Mouse (Mus musculus) heart, embryonic 11.5 days (tissue): Measurements from ENCODE around the gene Ms4a1. TPM values are rescaled to one million over a fixed set of nuclear protein-coding genes. Genes with fewer than 3 reads are reported as not detected.
"Not testable (repeated sequence)": the region's sequence is repeated elsewhere in the genome, so short reads cannot be mapped to it uniquely, and the experiment has no call there.

ENCODE experiments used
- ATAC-seq: fragments of 200-750 bp; cut with Nextera tagmentation; replicated peaks from 2 replicates; pipeline ENCODE4 v1.8.0; 2017; ENCODE audit warnings: moderate library complexity; ENCODE audit not compliant: insufficient number of reproducible peaks, low FRiP score, low TSS enrichment
- H3K27ac ChIP-seq: fragments of 300-500 bp; sonication (generic); 2 replicates; pipeline ENCODE4 v1.5.1; 2014; ENCODE audit warnings: mild to moderate bottlenecking, low read depth, low read length
- H3K27me3 ChIP-seq: fragments of 300-500 bp; sonication (generic); 2 replicates; pipeline ENCODE4 v1.6.1; 2014; ENCODE audit warnings: mild to moderate bottlenecking, low read length, mixed read lengths; ENCODE audit not compliant: control insufficient read depth, insufficient read depth
- H3K36me3 ChIP-seq: fragments of 300-500 bp; sonication (generic); 2 replicates; pipeline ENCODE4 v1.6.1; 2014; ENCODE audit warnings: mild to moderate bottlenecking, low read length, moderate library complexity, mixed read lengths; ENCODE audit not compliant: control insufficient read depth, insufficient read depth
- H3K4me1 ChIP-seq: fragments of 300-500 bp; sonication (generic); 2 replicates; pipeline ENCODE4 v1.6.1; 2014; ENCODE audit warnings: low read length; ENCODE audit not compliant: control insufficient read depth, insufficient read depth
- H3K4me2 ChIP-seq: fragments of 300-500 bp; sonication (generic); 2 replicates; pipeline ENCODE4 v1.6.1; 2014; ENCODE audit warnings: mild to moderate bottlenecking, moderate library complexity
- H3K4me3 ChIP-seq: fragments of 300-500 bp; sonication (generic); 2 replicates; pipeline ENCODE4 v1.5.1; 2014; ENCODE audit warnings: low read depth, low read length
- H3K9ac ChIP-seq: fragments of 300-500 bp; sonication (generic); 2 replicates; pipeline ENCODE4 v1.6.1; 2014; ENCODE audit warnings: mild to moderate bottlenecking, low read depth, low read length, moderate library complexity
- H3K9me3 ChIP-seq: fragments of 300-500 bp; sonication (generic); replicated peaks from 2 replicates; pipeline ENCODE4 v1.6.1; 2016; ENCODE audit warnings: low read length; ENCODE audit not compliant: control insufficient read depth
- WGBS: fragments of 180-500 bp; shearing (Covaris S2); extraction: QIAGEN DNeasy Blood & Tissue Kit; methylation state at CpG from one replicate; pipeline ENCODE4 v1.1.7; 2014; ENCODE audit not compliant: insufficient replicate concordance; 5-methylcytosine and 5-hydroxymethylcytosine counted together
- polyA plus RNA-seq: library from polyadenylated mRNA; unstranded; fragments of >200 nt; fragmentation: Nextera tagmentation; extraction: Ambion mirVana; gene quantifications from 2 replicates; pipeline ENCODE4 v1.2.1, GENCODE M21; 2014

Ms4a1 gene
- not detected in 2 replicates for polyA plus RNA-seq

DNA sequence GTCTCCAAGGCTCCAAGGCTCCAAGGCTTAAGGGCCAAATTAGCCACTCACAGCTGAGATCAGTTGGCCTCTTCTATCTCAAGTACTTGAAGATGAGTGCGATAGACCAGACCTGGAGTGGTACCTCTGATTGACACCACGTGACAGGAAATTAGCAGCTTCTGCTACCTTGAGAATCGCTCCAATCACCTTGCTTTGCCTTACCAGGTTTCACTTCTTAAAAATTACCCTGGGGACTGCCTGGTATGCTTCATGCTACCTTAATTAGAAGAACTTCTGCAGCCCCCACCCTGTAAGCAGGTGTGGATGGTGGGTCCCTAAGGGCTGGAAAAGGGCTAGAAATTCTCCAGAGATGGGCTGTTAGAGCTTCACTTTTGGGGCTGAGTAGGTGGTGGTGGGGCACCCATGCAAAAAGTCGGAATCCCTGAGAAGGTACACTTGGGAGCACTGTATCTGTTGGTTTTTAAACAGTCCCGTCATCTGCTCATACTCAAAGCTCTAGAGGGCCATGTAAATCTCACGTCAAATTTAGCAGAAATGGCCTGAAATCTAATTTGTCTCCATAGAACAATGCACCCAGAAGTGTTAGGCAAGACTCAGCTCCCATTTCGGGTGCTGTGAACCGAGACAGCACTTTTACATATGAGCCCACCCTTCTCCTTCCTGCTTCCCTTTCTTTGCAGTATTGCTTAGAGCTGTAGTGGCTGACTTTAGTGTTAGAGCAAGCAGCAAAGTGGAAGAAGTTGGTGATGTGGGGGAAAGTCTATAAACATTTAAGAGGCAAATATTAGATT, at the start of gene Ms4a1:
Gene Ms4a1 (minus strand): TSS at position 190 of the 794 bp plus-strand sequence.
- 73% methylated on average over 8 of the region's 8 CpGs for WGBS

GRCm38 (mm10) chr19:11314354-11314753, 48.3 kb upstream of the Ms4a1 start, which contains the start of gene Ms4a14:
Gene Ms4a14 (minus strand): TSS chr19:11314454.
- H3K4me1 ChIP-seq: no peaks in the 10 kb centered on the region
- no peaks in the 10 kb centered on the region for H3K36me3 ChIP-seq
- no peak within 1 kb of the TSS for H3K9ac ChIP-seq
- no peaks in the 10 kb centered on the region for H3K9me3 ChIP-seq
- H3K4me2 ChIP-seq: no peak within 1 kb of the TSS
- 67% methylated on average over 1 of the region's 1 CpGs for WGBS
- no peak within 1 kb of the TSS for H3K4me3 ChIP-seq
- H3K27ac ChIP-seq: no peak within 1 kb of the TSS
- ATAC-seq: no peak
- no peaks in the 10 kb centered on the region for H3K27me3 ChIP-seq

More for the DNA sequence above, at the start of gene Ms4a1:
- Histone ChIP-seq H3K4me2 (no peak within 1 kb of the TSS), H3K27ac (no peak within 1 kb of the TSS), H3K9me3 (no peaks in the 10 kb centered on the region), H3K4me3 (no peak within 1 kb of the TSS), H3K36me3 (no peaks in the 10 kb centered on the region), H3K4me1 (no peaks in the 10 kb centered on the region), H3K9ac (no peak within 1 kb of the TSS), H3K27me3 (no peaks in the 10 kb centered on the region)
- no peak for ATAC-seq

DNA sequence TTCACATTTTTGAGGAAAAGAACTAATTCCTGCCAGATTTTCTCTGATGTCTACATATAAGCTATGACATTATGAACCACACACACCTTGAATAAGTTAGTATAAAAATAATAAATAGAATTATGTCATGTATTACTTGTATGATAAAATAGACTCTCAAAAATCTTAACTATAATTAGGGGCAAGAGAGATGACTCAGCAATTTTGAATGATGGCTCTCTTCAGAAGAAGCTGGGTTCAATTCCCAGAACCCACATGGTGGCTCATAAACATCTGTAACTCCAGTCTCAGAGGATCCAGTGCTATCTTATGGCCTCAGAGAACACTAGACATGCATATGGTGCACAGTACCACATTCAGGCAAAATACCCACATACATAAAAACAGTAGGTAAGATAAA, 42.8 kb upstream of the Ms4a1 start:
- Histone ChIP-seq H3K27ac (no peak overlapping the region), H3K9ac (no peak overlapping the region), H3K4me3 (no peak overlapping the region), H3K4me2 (no peak overlapping the region), H3K4me1 (no peaks in the 10 kb centered on the region), H3K9me3 (no peaks in the 10 kb centered on the region), H3K36me3 (no peaks in the 10 kb centered on the region), H3K27me3 (no peaks in the 10 kb centered on the region)
- ATAC-seq: no peak

- H3K4me1 ChIP-seq, H3K9ac ChIP-seq, H3K27me3 ChIP-seq, H3K27ac ChIP-seq, H3K4me2 ChIP-seq, H3K36me3 ChIP-seq, ATAC-seq, H3K9me3 ChIP-seq, H3K4me3 ChIP-seq: not testable (repeated sequence)
- WGBS: 51% methylated on average over 4 of the region's 4 CpGs
These were observed 33.5 kb upstream of the Ms4a1 start for GRCm38 (mm10) chr19:11299529-11299928.

DNA sequence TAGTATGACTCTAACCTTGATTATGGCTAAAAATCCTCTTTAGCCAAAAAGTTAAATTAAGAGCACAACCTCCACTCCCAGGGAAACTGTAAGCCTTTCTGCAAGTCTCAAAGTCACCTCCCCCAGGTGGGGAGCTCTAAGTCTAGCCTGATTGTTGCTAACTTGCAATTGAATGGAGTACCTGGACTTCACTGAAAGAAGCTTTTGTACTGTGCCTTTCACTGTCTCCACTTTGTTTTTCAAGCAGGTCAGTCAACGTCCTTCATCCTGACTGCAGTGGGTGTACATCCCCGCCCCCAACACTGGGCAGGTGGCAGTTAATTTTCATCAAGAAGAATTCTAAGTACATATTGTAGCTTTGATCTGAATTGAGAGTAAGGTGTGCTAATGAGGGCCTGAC, 32.9 kb upstream of the Ms4a1 start:
- ATAC-seq: no peak
- H3K4me1 ChIP-seq: no peaks in the 10 kb centered on the region
- no peak overlapping the region for H3K27ac ChIP-seq
- no peak overlapping the region for H3K4me2 ChIP-seq
- no peak overlapping the region for H3K4me3 ChIP-seq
- 57% methylated on average over 2 of the region's 2 CpGs for WGBS
- H3K36me3 ChIP-seq: no peaks in the 10 kb centered on the region
- H3K9ac ChIP-seq: no peak overlapping the region
- H3K9me3 ChIP-seq: no peaks in the 10 kb centered on the region
- H3K27me3 ChIP-seq: no peaks in the 10 kb centered on the region

DNA sequence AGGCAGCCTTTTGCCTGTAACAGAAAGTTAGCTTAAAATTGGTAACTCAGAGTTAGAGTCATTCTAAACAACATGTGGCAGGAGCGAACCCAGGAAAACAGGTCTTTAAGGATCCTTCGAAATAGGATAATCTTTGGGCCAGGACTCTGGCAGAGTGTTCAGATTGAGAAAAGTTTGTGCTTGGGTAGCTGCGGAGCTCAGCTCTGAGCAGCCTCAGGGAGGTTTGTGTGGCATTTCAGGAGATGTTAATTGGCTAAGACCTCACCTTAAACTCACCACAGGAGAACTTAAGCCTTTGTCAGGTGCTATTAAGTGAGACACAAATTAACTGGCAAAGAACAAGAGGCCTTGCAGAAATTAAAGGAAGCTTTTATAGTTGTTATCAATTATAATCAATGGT, 27.6 kb upstream of the Ms4a1 start:
- ATAC-seq, H3K27me3 ChIP-seq, H3K36me3 ChIP-seq, H3K4me1 ChIP-seq, H3K9me3 ChIP-seq, H3K9ac ChIP-seq, H3K27ac ChIP-seq: not testable (repeated sequence)
- Histone ChIP-seq H3K4me2 (peak overlapping the region; percentile 62), H3K4me3 (peak overlapping the region; percentile 46)
- 10% methylated on average over 3 of the region's 3 CpGs for WGBS

DNA sequence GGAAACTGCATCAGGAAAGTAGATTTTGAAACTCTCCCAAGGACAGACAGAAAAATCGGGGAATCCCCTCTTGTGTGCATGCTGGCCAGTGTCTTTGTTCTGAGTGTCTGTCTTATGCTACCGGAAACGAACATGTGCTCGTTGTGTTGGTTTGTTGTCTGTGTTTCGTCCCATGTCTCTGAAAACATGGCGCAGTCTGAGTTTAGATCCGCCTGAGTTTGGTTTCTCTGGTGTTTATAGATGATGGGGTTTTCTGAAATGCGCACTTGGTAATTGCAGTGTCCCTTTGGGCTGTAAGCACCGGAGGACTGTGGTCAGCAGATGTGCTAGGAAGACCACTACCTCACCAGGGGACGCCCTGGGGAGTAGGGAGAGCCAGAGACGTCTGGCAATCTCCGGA, 26.9 kb upstream of the Ms4a1 start:
- no peaks in the 10 kb centered on the region for H3K4me1 ChIP-seq
- H3K27me3 ChIP-seq: no peaks in the 10 kb centered on the region
- no peak for ATAC-seq
- H3K4me2 ChIP-seq: peak overlapping the region; percentile 62
- WGBS: 4% methylated on average over 12 of the region's 12 CpGs
- no peaks in the 10 kb centered on the region for H3K9me3 ChIP-seq
- no peaks in the 10 kb centered on the region for H3K36me3 ChIP-seq
- peak overlapping the region; percentile 71 for H3K9ac ChIP-seq
- H3K4me3 ChIP-seq: peak overlapping the region; percentile 46
- H3K27ac ChIP-seq: no peak overlapping the region

DNA sequence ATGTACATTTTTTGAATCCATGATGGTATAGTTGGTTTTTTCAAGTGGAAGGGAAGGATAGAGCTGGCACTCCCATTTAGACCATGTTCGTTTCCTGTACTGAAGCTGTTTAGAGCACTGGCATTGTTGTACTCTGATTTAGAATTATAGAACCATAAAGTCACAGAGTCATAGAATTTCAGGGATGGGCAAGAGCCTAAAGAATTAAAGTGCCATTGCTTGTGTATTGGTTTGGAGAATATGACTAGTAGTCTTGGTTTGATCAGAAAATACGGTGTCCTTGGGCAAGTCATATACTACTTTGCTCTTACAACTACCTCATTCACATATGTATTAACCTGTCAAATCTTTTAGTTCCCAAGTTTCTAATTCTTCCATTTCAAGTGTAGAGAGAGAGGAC, 17.7 kb upstream of the Ms4a1 start, which contains the start of gene Ms4a5:
Gene Ms4a5 (minus strand): TSS at position 101 of the 400 bp plus-strand sequence.
- Histone ChIP-seq H3K4me3 (no peak within 1 kb of the TSS), H3K27me3 (no peaks in the 10 kb centered on the region), H3K4me2 (no peak within 1 kb of the TSS), H3K4me1 (no peaks in the 10 kb centered on the region), H3K9me3 (no peaks in the 10 kb centered on the region), H3K9ac (no peak within 1 kb of the TSS), H3K36me3 (no peaks in the 10 kb centered on the region), H3K27ac (no peak within 1 kb of the TSS)
- WGBS: 78% methylated on average over 2 of the region's 2 CpGs
- ATAC-seq: no peak

DNA sequence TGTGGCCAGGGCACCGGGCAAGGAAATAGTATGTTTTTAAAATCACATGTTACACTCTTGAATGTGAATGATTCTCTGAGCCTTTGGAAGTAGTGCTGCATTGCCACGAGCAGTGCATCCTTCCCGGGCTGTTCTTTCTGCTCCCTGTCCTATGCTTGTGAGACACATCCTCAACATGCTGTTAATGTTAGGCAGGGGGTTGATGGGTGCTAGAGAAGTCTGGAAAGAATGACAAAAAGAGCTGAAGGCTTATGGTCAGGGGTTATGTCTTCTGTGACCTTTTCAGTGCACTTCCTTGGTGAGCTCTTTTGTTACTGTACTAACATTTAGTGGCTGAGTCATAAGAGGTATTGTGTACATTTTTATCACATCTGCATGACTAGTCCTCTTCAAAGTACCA, 14.2 kb upstream of the Ms4a1 start:
- Histone ChIP-seq H3K4me1 (no peaks in the 10 kb centered on the region), H3K9me3 (no peaks in the 10 kb centered on the region), H3K4me3 (no peak overlapping the region), H3K36me3 (no peaks in the 10 kb centered on the region), H3K27ac (no peak overlapping the region), H3K4me2 (no peak overlapping the region), H3K27me3 (no peaks in the 10 kb centered on the region), H3K9ac (no peak overlapping the region)
- WGBS: 88% methylated on average over 3 of the region's 3 CpGs
- ATAC-seq: no peak
